Mouse (Mus musculus) gonadal fat pad, adult 2 months (tissue): Measurements from ENCODE around the gene Smarcb1. TPM values are rescaled to one million over a fixed set of nuclear protein-coding genes. Genes with fewer than 3 reads are reported as not detected.

Experiments
- DNase-seq: peaks from one replicate; pipeline ENCODE4 v3.0.0-alpha.2; 2012; ENCODE audit warnings: low read depth
- polyA plus RNA-seq: library from polyadenylated mRNA; depleted of rRNA; stranded (reverse); fragments of >200 nt; gene quantifications from 2 replicates; pipeline ENCODE4 v1.2.3, GENCODE M21; 2012; rRNA removed

The Smarcb1 gene
- polyA plus RNA-seq, 1 experiment = 37.1 TPM

GRCm38 (mm10) chr10:75856155-75856907, 65.1 kb downstream of the Smarcb1 start:
- no peak for DNase-seq

DNA sequence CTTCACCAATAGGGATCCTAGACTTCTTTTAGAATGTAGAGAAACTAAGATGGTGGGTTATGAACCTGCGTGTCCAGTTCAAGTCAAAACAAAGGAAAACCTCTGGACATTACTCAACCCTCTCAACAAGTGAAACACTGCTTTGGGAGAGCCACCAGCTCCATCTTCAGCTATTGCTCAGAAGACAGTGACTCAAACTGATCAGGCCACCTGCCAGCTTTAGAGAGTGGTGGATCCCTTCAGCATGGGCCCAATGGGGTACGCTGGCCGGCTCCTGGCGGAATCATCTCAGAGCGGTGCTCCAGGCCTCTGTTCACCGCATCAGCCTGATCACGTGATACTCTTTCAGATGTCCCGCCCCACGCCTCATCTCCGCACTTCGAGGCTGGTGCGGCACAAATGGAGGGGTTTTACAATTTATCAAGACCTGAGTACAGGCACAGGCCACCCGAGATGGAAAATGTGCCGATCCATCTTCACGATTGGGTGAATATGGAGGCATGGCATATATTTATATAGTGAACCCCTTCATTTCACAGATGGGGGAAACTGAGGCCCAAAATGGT, 65.9 kb downstream of the Smarcb1 start:
- DNase-seq = no peak

DNA sequence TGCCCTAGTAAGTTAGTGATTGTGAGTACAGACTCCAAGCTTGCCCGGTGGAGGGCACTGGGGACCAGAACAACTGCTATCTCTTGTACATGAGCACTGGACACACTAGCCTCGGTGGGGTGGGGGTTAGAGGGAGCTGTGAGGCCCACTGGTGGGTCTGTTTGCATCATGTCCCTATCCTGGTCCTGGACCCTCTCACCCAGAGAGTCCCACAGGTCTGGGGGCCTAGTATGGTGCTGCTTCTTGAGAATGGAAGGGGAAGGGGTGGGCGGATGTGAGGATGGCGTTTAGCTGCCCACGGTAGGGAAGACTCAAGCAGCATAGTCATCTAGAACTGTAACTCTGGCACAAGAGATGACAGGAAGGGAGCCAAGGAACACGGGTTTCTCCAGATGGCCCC, 66.6 kb downstream of the Smarcb1 start:
- DNase-seq = no peak

DNA sequence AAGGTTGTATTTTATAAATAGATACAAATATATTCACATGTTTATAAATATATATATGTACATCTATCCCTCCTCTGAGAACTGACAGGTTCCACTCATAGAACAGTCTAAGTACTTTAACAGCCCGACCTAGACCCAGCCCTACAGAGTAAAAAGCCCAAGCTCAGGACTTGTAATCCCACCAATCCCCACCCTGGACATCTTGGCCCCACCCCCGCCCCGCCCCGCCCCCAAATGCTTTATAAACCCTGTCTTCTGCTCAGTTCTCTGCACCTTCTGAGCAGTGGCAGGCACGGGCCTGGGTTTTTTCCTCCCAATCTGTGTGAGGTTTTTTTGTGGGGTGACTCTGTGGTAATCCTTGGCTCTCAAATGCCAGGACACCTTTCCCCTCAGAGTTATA, 67.3 kb downstream of the Smarcb1 start:
- no peak for DNase-seq

DNA sequence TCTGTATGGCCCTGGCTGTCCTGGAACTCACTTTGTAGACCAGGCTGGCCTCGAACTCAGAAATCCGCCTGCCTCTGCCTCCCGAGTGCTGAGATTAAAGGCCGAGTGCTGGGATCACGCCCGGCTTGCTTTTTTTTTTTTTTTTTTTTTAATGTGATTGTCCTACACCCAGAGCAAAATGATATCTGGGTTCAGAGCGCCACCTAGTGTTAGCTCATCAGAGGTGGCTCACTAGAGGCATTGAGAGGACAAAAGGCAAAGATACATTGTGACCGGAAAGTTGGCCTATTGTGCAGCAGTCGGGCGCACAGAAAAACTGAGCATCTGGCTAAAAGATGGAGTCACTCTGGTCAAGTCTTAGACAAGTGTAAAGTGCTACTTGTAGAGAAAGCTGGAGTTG, 68.0 kb downstream of the Smarcb1 start:
- no peak for DNase-seq

DNA sequence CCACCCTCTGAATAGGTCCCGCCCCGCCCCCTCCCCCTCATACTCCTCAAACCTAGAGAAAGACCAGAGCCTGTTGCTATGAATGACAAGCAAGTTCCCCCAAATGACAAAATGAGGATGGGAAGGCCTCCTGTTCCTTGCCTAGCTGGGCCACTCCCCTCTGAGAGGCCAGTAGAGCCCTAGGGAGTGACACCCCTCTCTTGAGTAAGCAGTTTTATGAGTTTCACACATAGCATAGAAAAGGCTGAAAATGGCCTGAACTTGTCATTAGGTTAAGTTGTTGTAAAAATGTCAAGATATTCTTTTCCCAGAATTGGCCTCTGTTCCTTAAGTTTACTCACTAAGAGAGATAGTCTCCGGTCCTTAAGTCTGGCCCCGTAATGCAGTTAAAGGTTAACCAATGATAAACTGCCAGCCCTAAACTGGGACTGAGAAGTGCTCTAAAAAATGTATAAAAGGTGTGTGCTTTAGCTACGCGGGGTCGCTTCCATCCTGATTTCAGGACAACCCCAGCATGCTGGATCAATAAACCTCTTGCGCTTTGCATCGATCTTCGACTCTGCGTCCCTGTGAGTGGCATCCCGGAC, 68.8 kb downstream of the Smarcb1 start:
- DNase-seq = no peak

- DNase-seq = no peak
These were observed 69.7 kb downstream of the Smarcb1 start for GRCm38 (mm10) chr10:75851681-75852080.

DNA sequence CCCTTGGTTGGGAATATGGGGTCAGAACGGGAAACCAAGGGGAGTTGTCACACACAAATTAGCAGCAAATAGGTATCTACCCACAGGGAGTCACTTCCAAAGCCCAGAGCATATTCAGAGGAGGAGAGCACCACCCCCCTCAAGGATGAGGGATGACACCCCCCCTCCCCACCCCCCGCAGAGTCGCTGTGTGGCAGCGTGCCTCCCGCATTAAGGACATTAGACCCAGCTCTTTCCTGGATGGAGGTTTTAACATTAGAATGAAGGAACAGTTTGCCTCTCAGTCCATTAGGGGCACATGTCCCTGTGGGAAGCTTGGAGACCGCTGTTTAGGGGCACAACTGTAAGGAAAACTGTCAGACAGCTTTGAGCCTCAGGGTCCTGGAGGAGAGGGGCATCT, 70.3 kb downstream of the Smarcb1 start:
- DNase-seq = no peak

GRCm38 (mm10) chr10:75848382-75848781, 73.0 kb downstream of the Smarcb1 start:
- no peak for DNase-seq

Other genes starting within 250 kb of the Smarcb1 start
- 31.3 and 33.0 TPM in 2 replicates for gene Cabin1, start 157.3 kb downstream of the Smarcb1 start, polyA plus RNA-seq
- 97.9 and 149 TPM in 2 replicates for gene Ddt, start 148.2 kb downstream of the Smarcb1 start, polyA plus RNA-seq
- gene Gm20441, start 140.7 kb downstream of the Smarcb1 start, polyA plus RNA-seq = 1.2 TPM in 1 of 2 replicates, not detected in the other
- 99.8 and 148 TPM in 2 replicates for gene Gstt3, start 140.2 kb downstream of the Smarcb1 start, polyA plus RNA-seq
- 143 and 149 TPM in 2 replicates for gene Gstt1, start 123.0 kb downstream of the Smarcb1 start, polyA plus RNA-seq
- gene Gstt4, start 99.1 kb downstream of the Smarcb1 start, polyA plus RNA-seq = 1.0 and 2.6 TPM in 2 replicates
- 140 and 162 TPM in 2 replicates for gene Gstt2, start 84.2 kb downstream of the Smarcb1 start, polyA plus RNA-seq
- 670 and 829 TPM in 2 replicates for gene Mif, start 61.4 kb downstream of the Smarcb1 start, polyA plus RNA-seq
- gene Derl3, start 28.2 kb downstream of the Smarcb1 start, polyA plus RNA-seq = 186 and 253 TPM in 2 replicates
- gene Chchd10, start 11.5 kb upstream of the Smarcb1 start, polyA plus RNA-seq = 138 and 191 TPM in 2 replicates
- gene Mmp11, start 14.9 kb upstream of the Smarcb1 start, polyA plus RNA-seq = 15.5 and 16.6 TPM in 2 replicates
- 1.0 and 1.4 TPM in 2 replicates for gene Gm867, start 19.1 kb upstream of the Smarcb1 start, polyA plus RNA-seq
- gene Vpreb3, start 21.4 kb upstream of the Smarcb1 start, polyA plus RNA-seq = 0.24 and 0.55 TPM in 2 replicates
- gene Gm5134, start 32.9 kb upstream of the Smarcb1 start, polyA plus RNA-seq = 0.07 and 0.13 TPM in 2 replicates
- 4.4 and 4.8 TPM in 2 replicates for gene Zfp280b, start 111.0 kb upstream of the Smarcb1 start, polyA plus RNA-seq
- not detected in 2 replicates for gene Slc5a4b, start 189.3 kb upstream of the Smarcb1 start, polyA plus RNA-seq
- not detected in 2 replicates for gene Slc5a4a, start 225.8 kb upstream of the Smarcb1 start, polyA plus RNA-seq